Mouse (Mus musculus): ENCODE results near the gene Plk5. TPM values are rescaled to one million over a fixed set of nuclear protein-coding genes. Genes with fewer than 3 reads are reported as not detected.

The Plk5 gene
- polyA plus RNA-seq, 1 experiment: 0.04 TPM

GRCm38 (mm10) chr10:80385811-80386734 is 29.8 kb downstream of the Plk5 start:
- H3K4me1 ChIP-seq (ENCODE audit: control insufficient read depth, insufficient read depth, insufficient read length): peaks cover 26% of the 10 kb centered on the region
- H3K27ac ChIP-seq (ENCODE audit: insufficient read depth, low read length): no peak overlapping the region
- WGBS: 38% methylated on average over 34 of the region's 34 CpGs
- peaks cover 8% of the 10 kb centered on the region for H3K27me3 ChIP-seq (ENCODE audit: control insufficient read depth, insufficient read depth, low read length)
- peak overlapping the region; percentile 63 for H3K4me3 ChIP-seq (ENCODE audit: extremely low read depth, insufficient read depth, insufficient read length)
- DNase-seq (ENCODE audit: low read depth in 1 of 2, low spot score in 2 of 2): no peak
- TF ChIP-seq CTCF (IDR thresholded peaks at IDR 0.05; ENCODE audit: extremely low read depth, insufficient read depth, insufficient read length, insufficient replicate concordance) (no peak), POLR2A (IDR thresholded peaks at IDR 0.05; ENCODE audit: low read depth, low read length) (no peak)
- peaks cover 12% of the 10 kb centered on the region for H3K36me3 ChIP-seq (ENCODE audit: control insufficient read depth, insufficient read depth, low read length)

- WGBS: 3% methylated on average over 84 of the region's 94 CpGs
Observed at GRCm38 (mm10) chr10:80386735-80387471, 30.6 kb downstream of the Plk5 start.

GRCm38 (mm10) chr10:80387522-80387959 is 31.3 kb downstream of the Plk5 start, which contains the start of gene Mex3d:
Gene Mex3d (minus strand): TSS chr10:80387659.
- no peak within 1 kb of the TSS for H3K27ac ChIP-seq (ENCODE audit: insufficient read depth, low read length)
- 9% methylated on average over 34 of the region's 61 CpGs for WGBS
- peaks cover 8% of the 10 kb centered on the region for H3K27me3 ChIP-seq (ENCODE audit: control insufficient read depth, insufficient read depth, low read length)
- H3K4me1 ChIP-seq (ENCODE audit: control insufficient read depth, insufficient read depth, insufficient read length): peaks cover 26% of the 10 kb centered on the region
- H3K36me3 ChIP-seq (ENCODE audit: control insufficient read depth, insufficient read depth, low read length): peaks cover 6% of the 10 kb centered on the region
- H3K4me3 ChIP-seq (ENCODE audit: extremely low read depth, insufficient read depth, insufficient read length): peak within 1 kb of the TSS; percentile 78
- TF ChIP-seq CTCF (IDR thresholded peaks at IDR 0.05; ENCODE audit: extremely low read depth, insufficient read depth, insufficient read length, insufficient replicate concordance) (no peak), POLR2A (IDR thresholded peaks at IDR 0.05; ENCODE audit: low read depth, low read length) (peak; percentile 45)
- DNase-seq (ENCODE audit: low read depth in 1 of 2, low spot score in 2 of 2): peak; percentile 54 to 86

More at GRCm38 (mm10) chr10:80386735-80387471, 30.6 kb downstream of the Plk5 start:
- TF ChIP-seq CTCF (IDR thresholded peaks at IDR 0.05; ENCODE audit: extremely low read depth, insufficient read depth, insufficient read length, insufficient replicate concordance) (no peak), POLR2A (IDR thresholded peaks at IDR 0.05; ENCODE audit: low read depth, low read length) (no peak)
- Histone ChIP-seq H3K4me3 (ENCODE audit: extremely low read depth, insufficient read depth, insufficient read length) (peak overlapping the region; percentile 63), H3K27ac (ENCODE audit: insufficient read depth, low read length) (no peak overlapping the region), H3K4me1 (ENCODE audit: control insufficient read depth, insufficient read depth, insufficient read length) (peaks cover 26% of the 10 kb centered on the region), H3K27me3 (ENCODE audit: control insufficient read depth, insufficient read depth, low read length) (peaks cover 8% of the 10 kb centered on the region), H3K36me3 (ENCODE audit: control insufficient read depth, insufficient read depth, low read length) (peaks cover 4% of the 10 kb centered on the region)
- DNase-seq (ENCODE audit: low read depth in 1 of 2, low spot score in 2 of 2): no peak

GRCm38 (mm10) chr10:80388731-80389130 is 32.5 kb downstream of the Plk5 start:
- TF ChIP-seq POLR2A (IDR thresholded peaks at IDR 0.05; ENCODE audit: low read depth, low read length) (no peak), CTCF (IDR thresholded peaks at IDR 0.05; ENCODE audit: extremely low read depth, insufficient read depth, insufficient read length, insufficient replicate concordance) (no peak)
- DNase-seq (ENCODE audit: low read depth in 1 of 2, low spot score in 2 of 2): no peak
- H3K36me3 ChIP-seq (ENCODE audit: control insufficient read depth, insufficient read depth, low read length): peaks cover 18% of the 10 kb centered on the region
- H3K27ac ChIP-seq (ENCODE audit: insufficient read depth, low read length): no peak overlapping the region
- H3K4me1 ChIP-seq (ENCODE audit: control insufficient read depth, insufficient read depth, insufficient read length): peaks cover 26% of the 10 kb centered on the region
- H3K27me3 ChIP-seq (ENCODE audit: control insufficient read depth, insufficient read depth, low read length): peaks cover 8% of the 10 kb centered on the region
- WGBS: 41% methylated on average over 2 of the region's 2 CpGs
- H3K4me3 ChIP-seq (ENCODE audit: extremely low read depth, insufficient read depth, insufficient read length): no peak overlapping the region

- H3K4me3 ChIP-seq (ENCODE audit: extremely low read depth, insufficient read depth, insufficient read length): no peak overlapping the region
- peaks cover 26% of the 10 kb centered on the region for H3K4me1 ChIP-seq (ENCODE audit: control insufficient read depth, insufficient read depth, insufficient read length)
- peaks cover 8% of the 10 kb centered on the region for H3K27me3 ChIP-seq (ENCODE audit: control insufficient read depth, insufficient read depth, low read length)
- H3K36me3 ChIP-seq (ENCODE audit: control insufficient read depth, insufficient read depth, low read length): peaks cover 23% of the 10 kb centered on the region
- no peak for DNase-seq (ENCODE audit: low read depth in 1 of 2, low spot score in 2 of 2)
- WGBS: 74% methylated on average over 4 of the region's 4 CpGs
- no peak for TF ChIP-seq POLR2A (IDR thresholded peaks at IDR 0.05; ENCODE audit: low read depth, low read length)
- TF ChIP-seq CTCF (IDR thresholded peaks at IDR 0.05; ENCODE audit: extremely low read depth, insufficient read depth, insufficient read length, insufficient replicate concordance): no peak
- H3K27ac ChIP-seq (ENCODE audit: insufficient read depth, low read length): no peak overlapping the region
Observed at GRCm38 (mm10) chr10:80389185-80389708, 33.0 kb downstream of the Plk5 start.

- peaks cover 23% of the 10 kb centered on the region for H3K4me1 ChIP-seq (ENCODE audit: control insufficient read depth, insufficient read depth, insufficient read length)
- DNase-seq (ENCODE audit: low read depth in 1 of 2, low spot score in 2 of 2): no peak
- TF ChIP-seq POLR2A (IDR thresholded peaks at IDR 0.05; ENCODE audit: low read depth, low read length) (no peak), CTCF (IDR thresholded peaks at IDR 0.05; ENCODE audit: extremely low read depth, insufficient read depth, insufficient read length, insufficient replicate concordance) (no peak)
- peaks cover 8% of the 10 kb centered on the region for H3K27me3 ChIP-seq (ENCODE audit: control insufficient read depth, insufficient read depth, low read length)
- 92% methylated on average over 9 of the region's 9 CpGs for WGBS
- peaks cover 30% of the 10 kb centered on the region for H3K36me3 ChIP-seq (ENCODE audit: control insufficient read depth, insufficient read depth, low read length)
- no peak overlapping the region for H3K27ac ChIP-seq (ENCODE audit: insufficient read depth, low read length)
- no peak overlapping the region for H3K4me3 ChIP-seq (ENCODE audit: extremely low read depth, insufficient read depth, insufficient read length)
Observed at GRCm38 (mm10) chr10:80390697-80391096, 34.4 kb downstream of the Plk5 start.
